Mouse (Mus musculus) megakaryocyte, embryonic 14.5 days (primary cell): ENCODE data around the gene Stpg1.

ENCODE experiments used
- FLI1 ChIP-seq: IDR thresholded peaks from 2 replicates; pipeline ENCODE4 v1.6.1; 2012; ENCODE audit warnings: low read length, inconsistent platforms, mixed read lengths
- GATA1 ChIP-seq: IDR thresholded peaks from 3 replicates; pipeline ENCODE4 v1.6.1; 2012; ENCODE audit warnings: mixed read lengths, low read length, inconsistent platforms, borderline replicate concordance

DNA sequence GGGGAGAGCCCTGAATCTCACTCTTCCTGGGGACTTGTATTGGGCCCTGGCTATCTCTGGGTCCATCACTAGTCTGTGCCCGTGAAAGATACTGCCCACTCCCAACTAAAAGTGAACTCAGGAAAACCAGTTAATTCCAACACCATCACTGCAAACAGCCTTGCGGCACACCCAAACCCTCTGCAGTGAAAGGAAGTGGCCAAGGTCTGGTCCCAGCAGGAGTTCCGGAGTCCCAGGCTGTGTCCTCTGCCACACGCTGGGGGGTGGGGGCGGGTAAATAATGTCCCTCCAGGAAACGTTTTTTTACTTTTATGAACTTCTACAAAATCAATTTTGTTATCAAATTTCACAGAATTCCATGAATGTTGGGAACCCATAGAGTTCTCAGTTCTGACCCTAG lies 85.1 kb downstream of the Stpg1 start:
- TF ChIP-seq GATA1 (no peak), FLI1 (no peak)
